Mouse (Mus musculus): ENCODE measurements around the gene Fam214b.

DNA sequence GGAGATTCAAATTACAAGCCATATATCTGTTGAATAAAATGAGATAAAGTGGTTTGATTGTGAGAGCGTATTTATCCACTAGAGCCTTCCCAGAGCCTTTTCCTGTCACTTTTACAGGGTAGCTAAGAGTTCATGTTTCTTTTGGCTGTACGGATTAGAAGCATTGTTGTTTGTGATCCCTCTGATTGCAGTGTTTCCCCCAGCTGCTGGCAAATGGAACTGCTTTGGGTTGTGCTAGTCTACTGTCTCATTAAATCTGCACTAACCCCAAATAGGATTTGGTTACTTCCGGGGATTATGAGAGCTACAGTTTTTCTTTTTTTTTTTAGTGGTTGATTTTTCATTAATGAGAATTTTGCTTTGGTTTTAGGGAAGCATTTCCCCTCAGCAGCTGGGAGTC is 14.3 kb upstream of the Fam214b start:
- TF ChIP-seq CTCF (conservative IDR thresholded peaks at IDR 0.05; ENCODE audit: low read length) = no peak
- TF ChIP-seq POU5F1 (IDR thresholded peaks at IDR 0.05; ENCODE audit: borderline replicate concordance, low read length) = no peak
